Mouse (Mus musculus) retina, adult 2 months (tissue): ENCODE results near the gene Gabrd.

Experiments
- DNase-seq: peaks from one replicate; pipeline ENCODE4 v3.0.0-alpha.2; 2012; ENCODE audit warnings: low read depth, low spot score

The Gabrd gene

GRCm38 (mm10) chr4:155344299-155344600, 53.7 kb downstream of the Gabrd start:
- no peak for DNase-seq

- DNase-seq: no peak
Measured at GRCm38 (mm10) chr4:155343415-155344298, 54.3 kb downstream of the Gabrd start.

- no peak for DNase-seq
Measured at GRCm38 (mm10) chr4:155336284-155337050, 61.4 kb downstream of the Gabrd start.
